Mouse (Mus musculus) bone marrow macrophage, adult 2 months (primary cell): ENCODE results near the gene Xpo1.

Experiments
- CTCF ChIP-seq: IDR thresholded peaks from 2 replicates; pipeline ENCODE4 v1.5.1; 2012; ENCODE audit warnings: low read depth, mild to moderate bottlenecking, low read length, moderate library complexity
- POLR2A ChIP-seq: IDR thresholded peaks from 2 replicates; pipeline ENCODE4 v1.6.1; 2012; ENCODE audit warnings: mild to moderate bottlenecking, low read depth, low read length, borderline replicate concordance

- TF ChIP-seq POLR2A (no peak), CTCF (no peak)
Observed at GRCm38 (mm10) chr11:23332136-23332535, 76.3 kb downstream of the Xpo1 start.
